Mouse (Mus musculus): ENCODE measurements around the gene Sike1.

GRCm38 (mm10) chr3:102954476-102954875 is 41.0 kb upstream of the Sike1 start:
- TF ChIP-seq CTCF (IDR thresholded peaks at IDR 0.05; ENCODE audit: borderline replicate concordance, control insufficient read depth, extremely low read depth, insufficient read depth, low read length, poor library complexity): no peak
- no peak for TF ChIP-seq POLR2A (IDR thresholded peaks at IDR 0.05; ENCODE audit: control insufficient read depth, extremely low read depth, insufficient read depth, low read length, poor library complexity)

Measured in thymus, adult 2 months (tissue).